Mouse (Mus musculus) forebrain, embryonic 11.5 days (tissue): ENCODE measurements around the gene Srgap3. TPM values are rescaled to one million over a fixed set of nuclear protein-coding genes. Genes with fewer than 3 reads are reported as not detected.
A peak's percentile ranks its signal among the peaks of the same experiment; 100 is the strongest.

Experiments
- ATAC-seq: fragments of 200-750 bp; cut with Nextera tagmentation; replicated peaks from 2 replicates; pipeline ENCODE4 v1.8.0; 2017; ENCODE audit warnings: moderate TSS enrichment; ENCODE audit not compliant: low FRiP score
- DNase-seq: peaks from one replicate; pipeline ENCODE4 v3.0.0-alpha.2; 2017; ENCODE audit warnings: low spot score
- H3K27ac ChIP-seq: fragments of 300-500 bp; sonication (generic); 2 replicates; pipeline ENCODE4 v1.5.1; 2014; ENCODE audit warnings: low read depth, low read length
- H3K27me3 ChIP-seq: fragments of 300-500 bp; sonication (generic); 2 replicates; pipeline ENCODE4 v1.6.1; 2014; ENCODE audit warnings: mild to moderate bottlenecking, low read length, mixed read lengths; ENCODE audit not compliant: control insufficient read depth, insufficient read depth
- H3K36me3 ChIP-seq: fragments of 300-500 bp; sonication (generic); 2 replicates; pipeline ENCODE4 v1.6.1; 2014; ENCODE audit warnings: mild to moderate bottlenecking, low read length, moderate library complexity, mixed read lengths; ENCODE audit not compliant: control insufficient read depth, insufficient read depth
- H3K4me1 ChIP-seq: fragments of 300-500 bp; sonication (generic); replicated peaks from 2 replicates; pipeline ENCODE4 v1.6.1; 2014; ENCODE audit warnings: low read length, mixed read lengths; ENCODE audit not compliant: control insufficient read depth, insufficient read depth
- H3K4me2 ChIP-seq: fragments of 300-500 bp; sonication (generic); 2 replicates; pipeline ENCODE4 v1.6.1; 2014; ENCODE audit warnings: low read depth, mild to moderate bottlenecking, low read length, moderate library complexity, mixed read lengths; ENCODE audit not compliant: severe bottlenecking
- H3K4me3 ChIP-seq: fragments of 300-500 bp; sonication (generic); 2 replicates; pipeline ENCODE4 v1.5.1; 2014; ENCODE audit warnings: low read depth, low read length
- H3K9ac ChIP-seq: fragments of 300-500 bp; sonication (generic); 2 replicates; pipeline ENCODE4 v1.6.1; 2014; ENCODE audit warnings: low read length
- H3K9me3 ChIP-seq: fragments of 300-500 bp; sonication (generic); 2 replicates; pipeline ENCODE4 v1.6.1; 2016; ENCODE audit warnings: low read length, mixed read lengths; ENCODE audit not compliant: control insufficient read depth
- WGBS: fragments of 180-500 bp; shearing (Covaris S2); extraction: QIAGEN DNeasy Blood & Tissue Kit; methylation state at CpG from one replicate; pipeline ENCODE4 v1.1.7; 2014; 5-methylcytosine and 5-hydroxymethylcytosine counted together
- polyA plus RNA-seq: library from polyadenylated mRNA; unstranded; fragments of >200 nt; fragmentation: Nextera tagmentation; extraction: Ambion mirVana; gene quantifications from 2 replicates; pipeline ENCODE4 v1.2.1, GENCODE M21; 2014

The Srgap3 gene
- polyA plus RNA-seq, 1 experiment from 2014 or later = 37.8 TPM

- ATAC-seq (no peak), DNase-seq (no peak)
- no peak overlapping the region for H3K27ac ChIP-seq
- H3K27me3 ChIP-seq = no peaks in the 10 kb centered on the region
- no peak overlapping the region for H3K9ac ChIP-seq
- no peak overlapping the region for H3K4me2 ChIP-seq
- peaks cover 3% of the 10 kb centered on the region for H3K4me1 ChIP-seq
- no peak overlapping the region for H3K4me3 ChIP-seq
- H3K36me3 ChIP-seq = no peaks in the 10 kb centered on the region
- 61% methylated on average over 14 of the region's 14 CpGs for WGBS
- H3K9me3 ChIP-seq = no peaks in the 10 kb centered on the region
Measured at GRCm38 (mm10) chr6:112852261-112853235, 94.5 kb downstream of the Srgap3 start.

GRCm38 (mm10) chr6:112850745-112851144 lies 96.3 kb downstream of the Srgap3 start:
- Histone ChIP-seq H3K4me1 (peaks cover 3% of the 10 kb centered on the region; the same call in 1 of the 2 replicates), H3K27me3 (no peaks in the 10 kb centered on the region), H3K4me2 (no peak overlapping the region), H3K27ac (no peak overlapping the region), H3K4me3 (no peak overlapping the region), H3K9ac (no peak overlapping the region), H3K9me3 (no peaks in the 10 kb centered on the region), H3K36me3 (no peaks in the 10 kb centered on the region)
- 85% methylated on average over 5 of the region's 5 CpGs for WGBS
- DNase-seq = no peak
- ATAC-seq = no peak

GRCm38 (mm10) chr6:112848629-112849180 lies 98.4 kb downstream of the Srgap3 start:
- DNase-seq (no peak), ATAC-seq (no peak)
- H3K9ac ChIP-seq = no peak overlapping the region
- H3K4me1 ChIP-seq = peaks cover 3% of the 10 kb centered on the region; the same call in 1 of the 2 replicates
- H3K9me3 ChIP-seq = no peaks in the 10 kb centered on the region
- no peaks in the 10 kb centered on the region for H3K36me3 ChIP-seq
- no peak overlapping the region for H3K4me2 ChIP-seq
- H3K27ac ChIP-seq = no peak overlapping the region
- 94% methylated on average over 8 of the region's 8 CpGs for WGBS
- no peak overlapping the region for H3K4me3 ChIP-seq
- no peaks in the 10 kb centered on the region for H3K27me3 ChIP-seq

- no peak overlapping the region for H3K27ac ChIP-seq
- H3K27me3 ChIP-seq = no peaks in the 10 kb centered on the region
- no peak overlapping the region for H3K4me2 ChIP-seq
- H3K4me3 ChIP-seq = no peak overlapping the region
- no peaks in the 10 kb centered on the region for H3K4me1 ChIP-seq
- no peaks in the 10 kb centered on the region for H3K36me3 ChIP-seq
- no peaks in the 10 kb centered on the region for H3K9me3 ChIP-seq
- ATAC-seq (no peak), DNase-seq (no peak)
- no peak overlapping the region for H3K9ac ChIP-seq
- 91% methylated on average over 9 of the region's 9 CpGs for WGBS
Measured at GRCm38 (mm10) chr6:112846863-112847262, 100.2 kb downstream of the Srgap3 start.

GRCm38 (mm10) chr6:112842426-112842825 lies 104.6 kb downstream of the Srgap3 start:
- no peaks in the 10 kb centered on the region for H3K9me3 ChIP-seq
- no peaks in the 10 kb centered on the region for H3K27me3 ChIP-seq
- no peak for DNase-seq
- no peaks in the 10 kb centered on the region for H3K36me3 ChIP-seq
- no peak for ATAC-seq
- no peak overlapping the region for H3K4me3 ChIP-seq
- no peak overlapping the region for H3K4me2 ChIP-seq
- no peak overlapping the region for H3K9ac ChIP-seq
- H3K27ac ChIP-seq = no peak overlapping the region
- H3K4me1 ChIP-seq = peaks cover 27% of the 10 kb centered on the region
- WGBS = 76% methylated on average over 5 of the region's 5 CpGs

GRCm38 (mm10) chr6:112840400-112840799 lies 106.7 kb downstream of the Srgap3 start:
- Histone ChIP-seq H3K4me3 (no peak overlapping the region), H3K27me3 (no peaks in the 10 kb centered on the region), H3K36me3 (no peaks in the 10 kb centered on the region), H3K4me1 (peaks cover 30% of the 10 kb centered on the region), H3K9ac (no peak overlapping the region), H3K4me2 (no peak overlapping the region), H3K27ac (peak overlapping the region; percentile 73; the same call in 1 of the 2 replicates), H3K9me3 (no peaks in the 10 kb centered on the region)
- 46% methylated on average over 5 of the region's 5 CpGs for WGBS
- DNase-seq (no peak), ATAC-seq (no peak)

GRCm38 (mm10) chr6:112839391-112839790 lies 107.7 kb downstream of the Srgap3 start:
- WGBS = 73% methylated on average over 3 of the region's 3 CpGs
- Histone ChIP-seq H3K4me2 (peak overlapping the region; percentile 5; the same call in 1 of the 2 replicates), H3K4me1 (peaks cover 30% of the 10 kb centered on the region), H3K4me3 (no peak overlapping the region), H3K27me3 (no peaks in the 10 kb centered on the region), H3K27ac (peak overlapping the region; percentile 73), H3K9ac (peak overlapping the region; percentile 4), H3K9me3 (no peaks in the 10 kb centered on the region), H3K36me3 (no peaks in the 10 kb centered on the region)
- ATAC-seq = 0 out of 2 replicates have a peak, but pooled peaks have one; percentile 2
- DNase-seq = no peak

- no peak overlapping the region for H3K4me3 ChIP-seq
- no peaks in the 10 kb centered on the region for H3K9me3 ChIP-seq
- 7% methylated on average over 2 of the region's 2 CpGs for WGBS
- peak overlapping the region; percentile 4 for H3K9ac ChIP-seq
- no peaks in the 10 kb centered on the region for H3K36me3 ChIP-seq
- H3K4me2 ChIP-seq = peak overlapping the region; percentile 5; the same call in 1 of the 2 replicates
- DNase-seq = peak; percentile 81
- H3K27ac ChIP-seq = peak overlapping the region; percentile 73
- ATAC-seq = peak; percentile 94
- peaks cover 33% of the 10 kb centered on the region for H3K4me1 ChIP-seq
- H3K27me3 ChIP-seq = no peaks in the 10 kb centered on the region
Measured at GRCm38 (mm10) chr6:112838879-112839278, 108.2 kb downstream of the Srgap3 start.
